Mouse (Mus musculus) gastrocnemius, adult 18-20 months (tissue): Measurements from ENCODE around the gene Bsnd. TPM values are rescaled to one million over a fixed set of nuclear protein-coding genes. Genes with fewer than 3 reads are reported as not detected.

Source experiments
- total RNA-seq, 2 experiments: library from RNA; stranded (reverse); gene quantifications; 2 replicates each; pipeline ENCODE4 v1.2.3; 2021

The Bsnd gene
- total RNA-seq, 2 experiments from 2014 or later, result not detected

Other genes with a start within 250 kb of the Bsnd start
- gene Usp24, start 176.1 kb downstream of the Bsnd start, total RNA-seq, result 10 to 100 TPM; 61.6 to 71.1 TPM
- not detected for gene Pcsk9, start 28.0 kb downstream of the Bsnd start, total RNA-seq
- gene Dhcr24, start 68.8 kb upstream of the Bsnd start, total RNA-seq, result 1 to 10 TPM; 3.3 to 3.4 TPM
- not detected for gene Lexm, start 125.0 kb upstream of the Bsnd start, total RNA-seq
- under 1 TPM in 1 of 2 experiments, not detected in 1; 0.09 TPM for gene Ttc22, start 130.1 kb upstream of the Bsnd start, total RNA-seq
- gene Pars2, start 158.8 kb upstream of the Bsnd start, total RNA-seq, result 1 to 10 TPM; 2.4 to 3.4 TPM
- 10 to 100 TPM; 26.1 to 27.5 TPM for gene Ttc4, start 186.7 kb upstream of the Bsnd start, total RNA-seq
- under 1 TPM; 0.09 to 0.50 TPM for gene Mroh7, start 238.6 kb upstream of the Bsnd start, total RNA-seq
- not detected for gene Fam151a, start 241.6 kb upstream of the Bsnd start, total RNA-seq